Mouse (Mus musculus): ENCODE results near the gene Csrp3.

DNA sequence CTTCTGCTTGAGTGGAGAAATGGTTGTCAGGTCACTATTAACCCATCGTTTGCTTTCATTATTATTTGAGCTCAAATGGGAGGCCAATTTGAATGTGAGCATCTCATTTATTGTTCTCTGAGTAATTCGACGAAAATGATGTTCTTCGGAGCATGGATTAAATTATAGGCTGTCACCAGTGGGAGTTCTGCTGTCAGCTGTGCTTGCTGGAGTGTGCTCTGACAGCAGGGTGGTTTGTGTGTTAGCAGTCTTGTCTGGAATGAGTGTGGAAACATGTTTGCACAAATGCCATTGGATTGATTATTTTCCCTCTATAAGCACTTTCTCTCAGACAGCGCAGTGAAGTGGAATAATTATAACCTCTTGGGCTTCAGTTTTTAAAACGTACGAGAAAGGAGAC lies 44.5 kb downstream of the Csrp3 start:
- TF ChIP-seq GATA1 (IDR thresholded peaks at IDR 0.05; ENCODE audit: borderline replicate concordance, low read length) (no peak), FLI1 (IDR thresholded peaks at IDR 0.05; ENCODE audit: low read length) (no peak)
